Mouse (Mus musculus): ENCODE measurements around the gene Nat8.
"Not testable (repeated sequence)": the region's sequence is repeated elsewhere in the genome, so short reads cannot be mapped to it uniquely, and the experiment has no call there.

GRCm38 (mm10) chr6:85837307-85837706 lies 5.4 kb upstream of the Nat8 start:
- TF ChIP-seq CTCF (conservative IDR thresholded peaks at IDR 0.05; ENCODE audit: low read length); POU5F1 (IDR thresholded peaks at IDR 0.05; ENCODE audit: borderline replicate concordance, low read length): not testable (repeated sequence)
